ENCODE assay signal across 31 mouse cellular contexts in the genomic region with DNA sequence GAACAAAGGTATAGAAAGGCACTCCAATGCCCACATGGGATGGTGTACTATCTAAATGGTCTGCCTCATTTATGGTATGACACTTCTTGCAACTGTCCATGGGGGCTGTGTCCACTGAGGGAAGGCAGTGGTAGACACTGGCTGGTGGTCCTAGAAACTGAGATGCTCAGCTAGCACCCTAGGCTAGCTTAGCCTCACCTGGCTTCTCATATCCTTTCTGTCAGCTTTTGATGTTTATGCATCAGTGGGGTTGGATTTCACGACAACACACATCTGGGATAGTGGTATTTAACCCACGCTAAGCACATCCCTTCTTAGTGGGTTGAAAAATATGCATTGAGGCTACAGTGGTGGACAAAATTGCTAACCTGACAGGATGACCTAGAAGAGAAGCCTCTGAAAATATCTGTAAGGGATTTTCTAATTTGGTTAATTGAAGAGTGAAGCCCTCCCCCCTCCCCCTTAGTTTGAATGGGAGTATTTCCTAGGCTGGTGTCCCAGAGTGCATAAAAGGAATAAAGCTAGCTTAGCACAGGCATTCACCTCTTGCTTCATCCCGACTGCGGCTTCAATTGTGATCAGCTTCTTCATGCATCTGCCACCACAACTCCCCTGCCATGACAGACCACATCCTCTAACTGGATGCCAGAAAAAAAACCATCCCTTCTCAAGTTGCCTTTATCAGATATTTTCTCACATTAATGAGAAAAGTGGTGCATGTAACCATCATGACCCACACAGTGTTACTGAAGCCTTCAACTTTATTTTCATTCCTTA.
A peak's percentile ranks its signal among the peaks of the same experiment; 100 is the strongest.
DNase-seq lines count a peak whose midpoint lies in the region; ATAC-seq lines count a peak whose summit lies in the region.
"Had no signal": no experiment of that assay in that cellular context is flagged by ENCODE, and none has a peak within 500 bp of the region (broad histone marks: within the 10 kb centered on the region; RNA-seq: fewer than 3 reads in every experiment).

No protein-coding gene starts in this region.

- no peaks in the 10 kb centered on the region for H3K9me3 ChIP-seq in midbrain, embryonic 15.5 days
- H3K9me3 ChIP-seq in midbrain, embryonic 10.5 days (replicated peaks): no peaks in the 10 kb centered on the region
- no peaks in the 10 kb centered on the region for H3K9me3 ChIP-seq in hindbrain, embryonic 11.5 days (ENCODE audit: control insufficient read depth, low read length)
- H3K9me3 ChIP-seq: embryonic facial prominence, embryonic 10.5 days; embryonic facial prominence, embryonic 15.5 days; forebrain, embryonic 13.5 days; G1E; heart, embryonic 12.5 days; limb, embryonic 13.5 days; lung, embryonic 15.5 days; megakaryocyte, embryonic 14.5 days; midbrain, embryonic 13.5 days; neural tube, embryonic 12.5 days had no signal

- H3K27me3 ChIP-seq in midbrain, embryonic 15.5 days (replicated peaks): no peaks in the 10 kb centered on the region
- no peaks in the 10 kb centered on the region for H3K27me3 ChIP-seq in midbrain, embryonic 10.5 days (ENCODE audit: low read depth, poor library complexity, severe bottlenecking)
- no peaks in the 10 kb centered on the region for H3K27me3 ChIP-seq in hindbrain, embryonic 11.5 days (ENCODE audit: control insufficient read depth, insufficient read depth, low read length)
- H3K27me3 ChIP-seq: embryonic facial prominence, embryonic 15.5 days; forebrain, embryonic 13.5 days; heart, embryonic 12.5 days; limb, embryonic 13.5 days; lung, embryonic 15.5 days; megakaryocyte, embryonic 14.5 days; midbrain, embryonic 13.5 days; neural tube, embryonic 12.5 days; Patski had no signal

- H3K4me1 ChIP-seq in midbrain, embryonic 15.5 days: no peaks in the 10 kb centered on the region
- H3K4me1 ChIP-seq in midbrain, embryonic 10.5 days: no peaks in the 10 kb centered on the region
- H3K4me1 ChIP-seq in hindbrain, embryonic 11.5 days (replicated peaks; ENCODE audit: control insufficient read depth, insufficient read depth, low read length): no peaks in the 10 kb centered on the region
- H3K4me1 ChIP-seq: embryonic facial prominence, embryonic 15.5 days; limb, embryonic 13.5 days; lung, embryonic 15.5 days; megakaryocyte, embryonic 14.5 days; midbrain, embryonic 13.5 days; neural tube, embryonic 12.5 days had no signal

- intact Hi-C loops in left cerebral cortex, postnatal 4 days (cut with DNase I): no loop called here

- no peak overlapping the region for H3K4me3 ChIP-seq in midbrain, embryonic 15.5 days
- H3K4me3 ChIP-seq in midbrain, embryonic 10.5 days: no peak overlapping the region
- H3K4me3 ChIP-seq in hindbrain, embryonic 11.5 days (ENCODE audit: low read depth, low read length): no peak overlapping the region
- H3K4me3 ChIP-seq: embryonic facial prominence, embryonic 10.5 days; embryonic facial prominence, embryonic 15.5 days; forebrain, embryonic 13.5 days; heart, adult 2 months; heart, embryonic 12.5 days; limb, embryonic 13.5 days; lung, embryonic 15.5 days; megakaryocyte, embryonic 14.5 days; midbrain, embryonic 13.5 days; neural tube, embryonic 12.5 days had no signal

- H3K4me2 ChIP-seq in midbrain, embryonic 15.5 days: no peak overlapping the region
- no peak overlapping the region for H3K4me2 ChIP-seq in hindbrain, embryonic 11.5 days (replicated peaks; ENCODE audit: low read depth, low read length)
- H3K4me2 ChIP-seq: embryonic facial prominence, embryonic 15.5 days; forebrain, embryonic 13.5 days; heart, embryonic 12.5 days; limb, embryonic 13.5 days; liver, embryonic 11.5 days; lung, embryonic 15.5 days; midbrain, embryonic 13.5 days; neural tube, embryonic 12.5 days had no signal

- no peak overlapping the region for H3K27ac ChIP-seq in midbrain, embryonic 15.5 days
- no peak overlapping the region for H3K27ac ChIP-seq in midbrain, embryonic 10.5 days (replicated peaks)
- no peak overlapping the region for H3K27ac ChIP-seq in hindbrain, embryonic 11.5 days (ENCODE audit: low read depth, low read length)
- H3K27ac ChIP-seq: embryonic facial prominence, embryonic 10.5 days; embryonic facial prominence, embryonic 15.5 days; forebrain, embryonic 13.5 days; heart, adult 2 months; kidney, postnatal 0 days; limb, embryonic 13.5 days; lung, embryonic 15.5 days; midbrain, embryonic 13.5 days; neural tube, embryonic 12.5 days had no signal

- WGBS in midbrain, embryonic 15.5 days: 59% methylated on average over 4 of the region's 4 CpGs
- WGBS in midbrain, embryonic 10.5 days: 68% methylated on average over 4 of the region's 4 CpGs
- WGBS in hindbrain, embryonic 11.5 days: 77% methylated on average over 4 of the region's 4 CpGs

- ATAC-seq in midbrain, embryonic 15.5 days (replicated peaks): 0 out of 2 replicates have a peak, but pooled peaks have one; percentile 33
- peak; percentile 85 for ATAC-seq in granulocyte monocyte progenitor cell, adult 5-6 weeks (replicated peaks; ENCODE audit: poor library complexity, severe bottlenecking)
- ATAC-seq in megakaryocyte progenitor cell, adult 5-6 weeks (replicated peaks; ENCODE audit: poor library complexity): peak; percentile 95
- no peak for ATAC-seq in hindbrain, embryonic 11.5 days (ENCODE audit: low FRiP score)
- ATAC-seq: hindbrain, embryonic 16.5 days; intestine, embryonic 16.5 days; midbrain, embryonic 13.5 days; Patski had no signal

- H3K9ac ChIP-seq in midbrain, embryonic 15.5 days: no peak overlapping the region
- H3K9ac ChIP-seq in hindbrain, embryonic 11.5 days (ENCODE audit: low read depth, low read length): no peak overlapping the region
- H3K9ac ChIP-seq: embryonic facial prominence, embryonic 15.5 days; forebrain, embryonic 13.5 days; heart, embryonic 12.5 days; limb, embryonic 13.5 days; lung, embryonic 15.5 days; midbrain, embryonic 13.5 days; neural tube, embryonic 12.5 days had no signal

- no peak for DNase-seq in midbrain, embryonic 10.5 days (ENCODE audit: low spot score)
- peak; percentile 20 for DNase-seq in CD4-positive, CD25-positive, alpha-beta regulatory T cell, adult 2 months (ENCODE audit: low read depth, low spot score)
- no peak for DNase-seq in left cerebral cortex, postnatal 4 days
- no peak for DNase-seq in hindbrain, embryonic 11.5 days (ENCODE audit: low spot score)
- no peak for DNase-seq in right cerebral cortex, adult 18-20 months
- DNase-seq: adrenal gland, postnatal 14 days; cerebellum, adult 11-12 months; cerebellum, adult 9-11 months; gastrocnemius, postnatal 36 days; heart, adult 2 months; heart, postnatal 4 days; kidney, adult 8-10 months; layer of hippocampus, adult 9-11 months had no signal

- no peaks in the 10 kb centered on the region for H3K36me3 ChIP-seq in midbrain, embryonic 15.5 days (replicated peaks)
- H3K36me3 ChIP-seq in midbrain, embryonic 10.5 days: no peaks in the 10 kb centered on the region
- H3K36me3 ChIP-seq in hindbrain, embryonic 11.5 days (ENCODE audit: control insufficient read depth, insufficient read depth, low read length): no peaks in the 10 kb centered on the region
- H3K36me3 ChIP-seq: embryonic facial prominence, embryonic 10.5 days; embryonic facial prominence, embryonic 15.5 days; G1E; heart, embryonic 12.5 days; limb, embryonic 13.5 days; lung, embryonic 15.5 days; midbrain, embryonic 13.5 days; neural tube, embryonic 12.5 days had no signal
